Mouse (Mus musculus): ENCODE measurements around the gene Fndc1.

The Fndc1 gene

GRCm38 (mm10) chr17:7713020-7713419 is 114.1 kb downstream of the Fndc1 start:
- no peak for DNase-seq (ENCODE audit: extremely low read depth, low read depth)

- DNase-seq (ENCODE audit: extremely low read depth, low read depth), result no peak
These were observed 120.0 kb downstream of the Fndc1 start for GRCm38 (mm10) chr17:7707073-7707472.

- DNase-seq (ENCODE audit: extremely low read depth, low read depth), result no peak
These were observed 136.8 kb downstream of the Fndc1 start for GRCm38 (mm10) chr17:7690271-7690670.

All from MEL-GATA-1-ER (cell line).